Mouse (Mus musculus): Measurements from ENCODE around the gene Zfp972.
"Not testable (repeated sequence)": the region's sequence is repeated elsewhere in the genome, so short reads cannot be mapped to it uniquely, and the experiment has no call there.

Gene Zfp972

DNA sequence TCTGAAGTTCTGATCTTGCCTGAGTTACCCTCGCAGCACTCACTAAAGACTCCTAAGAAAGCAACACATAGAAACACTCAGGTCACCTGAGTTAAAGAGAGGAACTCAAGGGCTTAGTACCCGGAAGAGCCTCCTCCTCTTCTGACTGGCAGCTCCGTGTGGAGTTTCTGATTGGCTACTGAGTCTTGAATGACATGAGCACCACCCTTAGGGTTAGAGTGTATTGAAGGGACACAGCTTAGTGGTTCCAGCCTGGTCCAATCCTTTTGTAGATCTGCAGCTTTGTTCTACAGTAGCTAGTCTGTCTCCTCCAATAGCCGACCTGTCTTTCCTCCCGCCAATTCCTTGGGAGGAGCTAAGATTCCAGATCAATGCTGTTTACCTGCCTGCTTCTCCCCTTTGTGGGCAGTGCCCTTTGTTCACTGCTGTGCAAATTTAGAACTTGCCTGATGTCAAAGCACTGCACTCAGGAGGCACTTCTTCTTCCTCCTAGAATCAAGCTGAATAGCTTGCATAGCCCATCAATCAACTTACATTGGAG, at the start of gene Zfp972:
Zfp972 (minus strand) TSS at position 51 of the 541 bp plus-strand sequence.
- DNase-seq (ENCODE audit: extremely low read depth, low read depth, low spot score): not testable (repeated sequence)

DNA sequence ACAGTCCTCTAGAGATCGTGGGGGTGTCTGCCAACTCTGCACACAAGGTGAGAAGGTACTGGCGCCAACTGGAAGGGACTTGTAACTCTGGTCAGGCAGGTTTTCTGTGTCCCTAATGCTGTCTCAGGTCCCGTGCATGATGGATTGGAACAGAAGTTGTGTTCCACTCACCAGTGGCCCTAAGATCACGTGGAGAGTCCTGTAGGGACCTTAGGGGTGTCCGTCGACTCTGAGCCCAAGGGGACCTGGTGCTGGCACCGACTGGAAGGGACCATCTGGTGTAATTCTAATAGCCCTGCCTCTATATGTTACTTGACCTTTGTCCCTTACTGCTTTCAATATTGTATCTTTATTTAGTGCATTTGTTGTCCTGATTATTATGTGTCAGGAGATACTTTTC, 49.4 kb upstream of the Zfp972 start:
- DNase-seq (ENCODE audit: extremely low read depth, low read depth, low spot score): not testable (repeated sequence)

DNA sequence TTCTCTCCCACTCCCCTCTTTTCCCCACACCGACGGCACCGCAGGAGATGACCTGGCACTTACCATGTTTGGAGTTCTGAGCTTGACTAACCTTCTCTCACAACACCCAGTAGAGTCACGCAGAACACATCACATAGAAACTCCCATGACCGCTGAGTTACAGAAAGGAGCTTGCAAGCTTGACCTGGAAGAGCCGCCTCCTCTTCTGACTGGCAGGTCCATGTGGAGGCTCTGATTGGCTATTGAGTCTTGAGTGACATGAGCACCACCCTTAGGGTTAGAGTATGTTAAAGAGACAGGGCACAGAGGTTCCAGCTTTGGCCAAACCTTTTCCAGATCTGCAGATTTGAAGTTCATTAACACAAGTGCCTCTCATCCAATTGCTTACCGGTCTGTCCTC, 31.7 kb upstream of the Zfp972 start, which contains the start of gene Gm14326:
Gm14326 (minus strand) TSS at position 153 of the 400 bp plus-strand sequence.
- not testable (repeated sequence) for DNase-seq (ENCODE audit: extremely low read depth, low read depth, low spot score)

GRCm38 (mm10) chr2:177956734-177957133, 31.3 kb upstream of the Zfp972 start:
- not testable (repeated sequence) for DNase-seq (ENCODE audit: extremely low read depth, low read depth, low spot score)

DNA sequence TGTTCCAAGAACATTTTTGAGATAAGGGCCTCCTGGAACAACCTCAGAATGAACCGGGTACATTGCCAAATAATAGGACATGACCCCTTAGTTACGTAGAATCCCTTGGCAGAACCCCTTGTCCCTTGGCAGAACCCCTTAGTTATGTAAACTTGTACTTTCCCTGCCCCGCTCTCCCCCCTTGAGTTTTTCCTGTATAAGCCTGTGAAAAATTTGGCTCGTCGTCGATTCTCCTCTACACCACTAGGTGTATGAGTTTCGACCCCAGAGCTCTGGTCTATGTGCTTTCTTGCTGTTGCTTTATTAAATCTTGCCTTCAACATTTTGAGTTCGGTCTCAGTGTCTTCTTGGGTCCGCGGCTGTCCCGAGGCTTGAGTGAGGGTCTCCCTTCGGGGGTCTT, 22.1 kb downstream of the Zfp972 start:
- not testable (repeated sequence) for DNase-seq (ENCODE audit: extremely low read depth, low read depth, low spot score)

- DNase-seq (ENCODE audit: extremely low read depth, low read depth, low spot score): not testable (repeated sequence)
These were observed 27.2 kb downstream of the Zfp972 start for GRCm38 (mm10) chr2:177898171-177898570.

- DNase-seq (ENCODE audit: extremely low read depth, low read depth, low spot score): not testable (repeated sequence)
These were observed 28.3 kb downstream of the Zfp972 start, which contains the start of gene Gm14327 for GRCm38 (mm10) chr2:177897046-177897578. Gene Gm14327, plus strand, starts transcription at chr2:177897096.

GRCm38 (mm10) chr2:177887743-177888142, 37.7 kb downstream of the Zfp972 start:
- DNase-seq (ENCODE audit: extremely low read depth, low read depth, low spot score): not testable (repeated sequence)

GRCm38 (mm10) chr2:177862254-177862653, 63.2 kb downstream of the Zfp972 start:
- DNase-seq (ENCODE audit: extremely low read depth, low read depth, low spot score): not testable (repeated sequence)
